Mouse (Mus musculus) retina, adult 2 months (tissue): ENCODE data around the gene Naga.

ENCODE experiments used
- DNase-seq: peaks from one replicate; pipeline ENCODE4 v3.0.0-alpha.2; 2012; ENCODE audit warnings: low read depth, low spot score

Gene Naga

GRCm38 (mm10) chr15:82339150-82339549, 425 bp upstream of the Naga start:
- no peak for DNase-seq

- no peak for DNase-seq
Measured at GRCm38 (mm10) chr15:82337875-82338274, 850 bp downstream of the Naga start.

- no peak for DNase-seq
Measured at GRCm38 (mm10) chr15:82336629-82337028, 2.1 kb downstream of the Naga start.

- DNase-seq = no peak
Measured at GRCm38 (mm10) chr15:82335194-82335593, 3.5 kb downstream of the Naga start.

- no peak for DNase-seq
Measured at GRCm38 (mm10) chr15:82325382-82325781, 13.3 kb downstream of the Naga start.

- no peak for DNase-seq
Measured at GRCm38 (mm10) chr15:82322195-82322594, 16.5 kb downstream of the Naga start.

GRCm38 (mm10) chr15:82319613-82320012, 19.1 kb downstream of the Naga start:
- no peak for DNase-seq

GRCm38 (mm10) chr15:82317839-82318238, 20.9 kb downstream of the Naga start:
- no peak for DNase-seq

GRCm38 (mm10) chr15:82308416-82308815, 30.3 kb downstream of the Naga start:
- DNase-seq = no peak

- DNase-seq = no peak
Measured at GRCm38 (mm10) chr15:82307107-82307506, 31.6 kb downstream of the Naga start.

- no peak for DNase-seq
Measured at GRCm38 (mm10) chr15:82298764-82299561, 39.8 kb downstream of the Naga start, which contains the start of gene Wbp2nl. Gene Wbp2nl (plus strand): TSS chr15:82298954.

- no peak for DNase-seq
Measured at GRCm38 (mm10) chr15:82294059-82294458, 44.7 kb downstream of the Naga start.

GRCm38 (mm10) chr15:82293271-82293711, 45.4 kb downstream of the Naga start:
- DNase-seq = no peak

- no peak for DNase-seq
Measured at GRCm38 (mm10) chr15:82292851-82293250, 45.9 kb downstream of the Naga start.

GRCm38 (mm10) chr15:82290252-82290651, 48.5 kb downstream of the Naga start:
- no peak for DNase-seq

- DNase-seq = no peak
Measured at GRCm38 (mm10) chr15:82286157-82286556, 52.6 kb downstream of the Naga start.

GRCm38 (mm10) chr15:82280638-82281037, 58.1 kb downstream of the Naga start:
- DNase-seq = no peak
